Mouse (Mus musculus) limb, embryonic 10.5 days (tissue): ENCODE data around the gene Lysmd3. TPM values are rescaled to one million over a fixed set of nuclear protein-coding genes. Genes with fewer than 3 reads are reported as not detected.
"Not testable (repeated sequence)": the region's sequence is repeated elsewhere in the genome, so short reads cannot be mapped to it uniquely, and the experiment has no call there.

Experiments used
- DNase-seq: peaks from one replicate; pipeline ENCODE4 v3.0.0-alpha.2; 2017; ENCODE audit warnings: low spot score
- H3K27ac ChIP-seq: fragments of 300-500 bp; sonication (generic); 2 replicates; pipeline ENCODE4 v1.5.1; 2016; ENCODE audit warnings: mild to moderate bottlenecking
- H3K27me3 ChIP-seq: fragments of 300-500 bp; sonication (generic); 2 replicates; pipeline ENCODE4 v1.6.1; 2016; ENCODE audit warnings: low read depth, mild to moderate bottlenecking; ENCODE audit not compliant: poor library complexity, severe bottlenecking
- H3K36me3 ChIP-seq: fragments of 300-500 bp; sonication (generic); 2 replicates; pipeline ENCODE4 v1.6.1; 2016; ENCODE audit warnings: mild to moderate bottlenecking, moderate library complexity
- H3K4me1 ChIP-seq: fragments of 300-500 bp; sonication (generic); 2 replicates; pipeline ENCODE4 v1.6.1; 2016
- H3K4me3 ChIP-seq: fragments of 300-500 bp; sonication (generic); 2 replicates; pipeline ENCODE4 v1.5.1; 2016; ENCODE audit warnings: mild to moderate bottlenecking, moderate library complexity
- H3K9me3 ChIP-seq: fragments of 300-500 bp; sonication (generic); replicated peaks from 2 replicates; pipeline ENCODE4 v1.6.1; 2016; ENCODE audit warnings: mild to moderate bottlenecking
- WGBS: fragments of 180-500 bp; shearing (Covaris S2); methylation state at CpG from one replicate; pipeline ENCODE4 v1.1.7; 2016; 5-methylcytosine and 5-hydroxymethylcytosine counted together
- polyA plus RNA-seq: library from polyadenylated mRNA; unstranded; fragments of >200 nt; fragmentation: Nextera tagmentation; extraction: Ambion mirVana; gene quantifications from 2 replicates; pipeline ENCODE4 v1.2.1, GENCODE M21; 2016

The Lysmd3 gene
- 16.5 and 22.8 TPM in 2 replicates for polyA plus RNA-seq

DNA sequence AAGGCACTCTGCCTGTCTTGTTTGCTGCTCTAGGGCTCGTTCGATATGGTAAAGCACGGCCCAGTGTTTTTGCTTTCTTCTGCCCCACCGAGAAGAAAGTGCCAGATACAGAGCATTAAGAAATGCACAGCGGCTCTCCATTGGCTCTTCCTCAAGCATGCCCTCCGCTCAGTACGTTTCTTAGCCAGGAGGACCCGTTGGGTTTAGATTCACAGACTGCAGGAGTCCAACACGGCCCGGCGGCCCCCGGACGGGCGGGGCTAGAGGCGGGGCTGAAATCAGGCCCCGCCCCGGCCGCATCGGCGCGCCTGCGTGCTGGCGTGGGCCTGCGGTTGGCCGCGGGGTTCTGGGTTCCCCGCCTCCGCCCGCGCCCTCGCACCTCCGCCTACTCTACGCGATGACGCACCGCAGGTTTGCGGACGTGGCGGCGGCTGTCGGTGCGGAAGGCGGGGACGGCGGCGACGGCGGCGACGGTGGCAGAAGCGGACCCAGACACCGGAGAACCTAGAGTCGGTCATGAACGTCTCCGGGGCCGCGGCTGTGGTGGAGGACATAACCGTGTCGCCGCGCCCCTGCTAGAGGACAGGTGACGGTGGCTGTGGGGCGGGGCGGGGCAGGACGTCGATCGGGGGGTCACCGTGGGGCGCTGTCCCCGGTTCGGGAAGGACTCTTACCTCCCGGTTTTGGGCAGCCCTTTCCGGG, at the start of gene Lysmd3:
Gene Lysmd3 (plus strand): TSS at position 313 of the 702 bp plus-strand sequence.
- Histone ChIP-seq H3K27ac (peak within 1 kb of the TSS; percentile 93), H3K36me3 (peaks cover 7% of the 10 kb centered on the region), H3K27me3 (no peaks in the 10 kb centered on the region), H3K9me3 (no peaks in the 10 kb centered on the region), H3K4me3 (peak within 1 kb of the TSS; percentile 81), H3K4me1 (peaks cover 7% of the 10 kb centered on the region; the same call in 1 of the 2 replicates)
- WGBS: under 1% methylated on average over 73 of the region's 73 CpGs
- DNase-seq: peak; percentile 93

DNA sequence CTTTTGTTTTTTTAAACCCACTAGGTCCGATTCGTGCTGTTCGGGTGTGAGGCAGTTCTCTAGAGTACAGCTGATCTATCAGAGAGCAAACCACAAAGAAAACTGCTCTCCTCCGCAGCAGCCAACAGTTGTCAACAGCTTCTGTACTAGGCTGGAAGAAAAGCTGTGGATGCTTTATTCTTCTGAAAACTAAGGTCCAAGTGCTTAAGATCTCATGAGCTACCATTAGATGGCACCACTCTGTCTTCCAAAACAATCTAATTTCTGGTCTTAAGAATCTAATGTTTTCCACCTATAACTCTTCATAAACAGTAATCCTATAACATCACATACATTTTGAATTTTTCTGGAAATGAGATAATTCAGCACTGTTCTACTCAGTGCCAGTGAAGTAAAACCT, 47.1 kb upstream of the Lysmd3 start:
- H3K27me3 ChIP-seq: no peaks in the 10 kb centered on the region
- no peak for DNase-seq
- H3K27ac ChIP-seq: no peak overlapping the region
- H3K4me3 ChIP-seq: no peak overlapping the region
- no peaks in the 10 kb centered on the region for H3K4me1 ChIP-seq
- no peaks in the 10 kb centered on the region for H3K36me3 ChIP-seq
- WGBS: 91% methylated on average over 4 of the region's 4 CpGs
- H3K9me3 ChIP-seq: no peaks in the 10 kb centered on the region

DNA sequence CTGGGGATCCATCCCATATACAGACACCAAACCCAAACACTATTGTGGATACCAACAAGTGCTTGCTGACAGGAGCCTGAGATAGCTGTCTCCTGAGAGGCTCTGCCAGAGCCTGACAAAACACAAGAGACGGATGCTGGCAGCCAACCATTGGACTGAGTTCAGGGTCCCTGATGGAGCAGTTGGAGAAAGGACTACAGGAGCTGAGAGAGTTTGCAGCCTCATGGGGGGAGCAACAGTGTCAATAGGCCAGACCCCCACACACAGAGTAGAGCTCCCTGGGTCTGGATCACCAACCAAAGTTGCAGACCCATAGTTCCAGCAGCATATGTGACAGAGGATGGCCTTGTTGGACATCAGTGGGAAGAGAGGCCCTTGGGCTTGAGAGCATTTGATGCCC, 29.6 kb upstream of the Lysmd3 start:
- not testable (repeated sequence) for H3K36me3 ChIP-seq, DNase-seq, H3K4me3 ChIP-seq, H3K4me1 ChIP-seq, H3K9me3 ChIP-seq, H3K27ac ChIP-seq
- peaks cover 21% of the 10 kb centered on the region for H3K27me3 ChIP-seq
- WGBS: 72% methylated on average over 1 of the region's 1 CpGs

DNA sequence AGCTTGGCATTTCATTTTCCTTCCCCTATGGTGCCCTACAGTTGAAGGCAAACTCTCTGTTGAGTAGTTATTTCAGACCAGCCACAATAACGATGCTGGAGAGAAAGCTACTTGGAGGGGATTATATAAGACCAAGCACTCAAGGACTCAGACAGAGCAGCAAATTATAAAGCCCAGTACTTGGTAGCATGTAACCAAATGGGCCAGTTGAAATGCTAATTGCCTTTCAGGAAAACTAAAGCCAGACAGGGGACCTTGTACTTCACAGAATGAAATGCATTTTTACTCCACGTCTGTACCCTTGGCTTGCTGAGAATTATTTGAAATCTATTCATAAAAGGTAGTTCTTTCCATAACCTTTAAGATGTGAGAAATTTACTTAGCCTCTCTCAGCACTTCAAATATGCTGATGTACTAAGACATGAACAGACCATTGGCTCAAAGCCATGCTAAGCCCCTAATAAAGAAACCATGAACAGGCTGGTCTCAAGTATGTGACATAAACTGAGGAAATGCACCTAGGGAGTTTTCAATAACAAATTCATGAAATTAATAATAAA, 28.8 kb upstream of the Lysmd3 start:
- 70% methylated on average over 2 of the region's 2 CpGs for WGBS
- Histone ChIP-seq H3K27me3 (peaks cover 30% of the 10 kb centered on the region), H3K4me3 (no peak overlapping the region), H3K27ac (no peak overlapping the region), H3K4me1 (peaks cover 9% of the 10 kb centered on the region), H3K36me3 (no peaks in the 10 kb centered on the region), H3K9me3 (no peaks in the 10 kb centered on the region)
- DNase-seq: no peak

DNA sequence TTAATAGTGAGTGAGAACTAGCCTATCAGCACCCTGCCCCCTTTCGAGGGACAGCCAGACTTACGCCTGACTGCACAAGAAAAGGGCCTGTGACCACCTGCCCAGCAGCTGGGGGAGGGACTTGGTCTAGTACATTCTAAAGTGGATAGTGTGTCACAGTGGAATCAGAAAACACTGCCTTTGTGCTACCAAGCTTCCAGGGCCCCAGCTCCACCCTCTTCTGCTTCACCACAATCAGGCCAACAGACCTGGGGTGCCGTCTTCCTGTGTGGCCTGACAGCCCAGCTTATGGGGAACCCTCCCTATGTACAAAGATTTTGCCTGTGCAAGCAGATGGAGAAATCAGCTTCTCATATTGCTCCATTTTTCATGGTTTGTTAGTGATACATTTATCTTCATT, 28.1 kb upstream of the Lysmd3 start:
- WGBS: 68% methylated on average over 3 of the region's 3 CpGs
- Histone ChIP-seq H3K27ac (no peak overlapping the region), H3K9me3 (no peaks in the 10 kb centered on the region), H3K27me3 (peaks cover 36% of the 10 kb centered on the region), H3K4me3 (no peak overlapping the region), H3K4me1 (peaks cover 9% of the 10 kb centered on the region), H3K36me3 (no peaks in the 10 kb centered on the region)
- peak; percentile 31 for DNase-seq

DNA sequence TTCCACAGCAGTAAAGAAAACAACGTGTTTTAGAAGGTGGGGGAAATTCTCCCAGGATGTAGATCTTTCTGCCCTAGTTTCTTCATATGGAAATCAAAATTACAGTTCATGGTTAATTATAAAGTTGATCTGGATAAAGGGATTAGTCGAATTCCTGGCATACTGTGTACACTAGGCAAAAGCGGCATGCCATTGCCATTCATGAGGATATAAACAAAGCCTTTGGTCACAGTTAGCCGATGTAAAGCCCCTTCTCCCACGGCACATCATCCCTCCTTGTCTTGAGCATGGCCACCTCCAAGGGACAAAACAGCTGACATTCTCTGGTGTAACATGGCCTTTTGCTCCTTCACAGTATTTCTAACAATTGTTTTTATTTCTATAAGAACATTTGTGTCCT, 26.9 kb upstream of the Lysmd3 start:
- 73% methylated on average over 5 of the region's 5 CpGs for WGBS
- H3K36me3 ChIP-seq: no peaks in the 10 kb centered on the region
- DNase-seq: no peak
- no peak overlapping the region for H3K27ac ChIP-seq
- H3K27me3 ChIP-seq: peaks cover 47% of the 10 kb centered on the region
- peaks cover 9% of the 10 kb centered on the region for H3K4me1 ChIP-seq
- no peak overlapping the region for H3K4me3 ChIP-seq
- H3K9me3 ChIP-seq: no peaks in the 10 kb centered on the region

DNA sequence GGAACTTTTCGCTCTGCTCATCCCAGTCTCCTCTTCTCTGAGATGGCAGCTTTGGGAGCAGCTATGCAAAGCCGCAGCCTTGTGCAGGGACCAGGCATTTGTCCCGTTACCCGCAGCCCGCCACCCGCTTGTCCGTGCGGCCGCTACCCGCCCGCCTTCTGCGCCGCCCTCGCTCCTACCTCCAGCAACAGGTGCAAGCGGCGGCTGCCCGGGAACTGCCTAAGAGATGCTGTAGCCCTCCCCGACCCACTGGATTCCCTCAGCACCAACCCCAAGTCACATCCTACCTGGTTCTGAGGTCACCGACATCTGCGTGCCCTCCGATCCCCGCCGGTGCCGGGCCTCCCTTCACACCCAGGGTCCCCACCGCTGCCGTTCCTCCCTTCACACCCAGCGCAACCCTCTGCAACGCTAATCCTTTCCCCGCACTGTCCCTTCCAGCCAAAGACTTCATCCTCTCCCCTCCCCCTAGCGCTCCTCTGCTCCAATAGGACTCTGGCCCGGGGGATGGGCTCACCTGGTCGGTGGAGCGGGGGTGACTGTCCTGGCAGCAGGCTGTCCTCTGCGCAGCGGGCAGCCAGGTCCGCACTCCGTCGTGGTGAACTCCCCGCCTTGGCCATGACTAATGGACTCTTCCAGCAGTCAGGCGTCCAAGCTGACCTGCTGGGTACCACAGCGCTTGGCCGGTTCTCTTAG, 24.6 kb upstream of the Lysmd3 start, which contains the start of gene Adgrv1:
Gene Adgrv1 (minus strand): TSS at position 435 of the 696 bp plus-strand sequence.
- H3K9me3 ChIP-seq: no peaks in the 10 kb centered on the region
- 1% methylated on average over 42 of the region's 42 CpGs for WGBS
- H3K36me3 ChIP-seq: no peaks in the 10 kb centered on the region
- peak; percentile 84 for DNase-seq
- H3K27ac ChIP-seq: no peak within 1 kb of the TSS
- H3K4me3 ChIP-seq: peak within 1 kb of the TSS; percentile 59
- H3K4me1 ChIP-seq: peaks cover 9% of the 10 kb centered on the region
- H3K27me3 ChIP-seq: peaks cover 47% of the 10 kb centered on the region

DNA sequence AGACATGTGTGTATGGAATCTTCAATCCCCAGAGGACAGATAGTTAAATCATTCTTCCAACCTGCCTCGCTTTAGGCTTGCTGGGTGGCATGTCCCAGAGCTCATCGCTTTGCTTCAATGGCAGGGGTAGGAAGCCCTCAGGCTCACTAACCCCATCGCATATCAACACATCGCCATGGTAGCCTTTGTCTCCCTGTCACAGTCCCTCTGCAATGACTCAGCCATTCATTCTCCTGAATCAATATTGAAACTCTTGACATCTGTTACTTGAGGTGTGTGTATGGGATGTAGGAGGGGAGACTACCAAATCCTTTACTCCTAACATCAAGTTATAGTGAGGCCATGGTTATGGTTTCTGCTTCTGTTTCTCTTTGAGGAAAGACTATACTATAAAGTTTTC, 17.8 kb upstream of the Lysmd3 start:
- no peaks in the 10 kb centered on the region for H3K9me3 ChIP-seq
- no peak overlapping the region for H3K4me3 ChIP-seq
- H3K4me1 ChIP-seq: peaks cover 9% of the 10 kb centered on the region
- 54% methylated on average over 4 of the region's 4 CpGs for WGBS
- H3K27me3 ChIP-seq: peaks cover 9% of the 10 kb centered on the region; the same call in 1 of the 2 replicates
- no peak for DNase-seq
- H3K27ac ChIP-seq: no peak overlapping the region
- H3K36me3 ChIP-seq: no peaks in the 10 kb centered on the region

DNA sequence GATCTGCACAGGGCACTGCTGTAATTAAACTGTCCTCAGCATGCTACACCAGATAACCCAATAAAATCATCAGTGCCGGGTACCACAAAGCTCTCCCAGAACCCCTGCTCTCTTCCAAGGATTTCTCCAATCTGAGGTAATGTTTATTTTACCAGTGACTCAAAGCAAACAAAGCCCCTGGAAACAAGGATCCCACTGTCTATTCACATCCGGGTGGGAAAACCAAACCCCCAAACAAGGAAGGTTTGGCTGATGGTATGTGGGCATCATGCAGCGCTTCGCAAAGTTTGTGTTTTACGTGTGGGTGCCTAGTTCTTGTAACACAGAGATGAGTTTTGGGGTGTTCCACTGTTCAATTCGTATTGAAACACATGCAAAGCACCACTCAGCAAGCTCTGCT, 16.6 kb upstream of the Lysmd3 start:
- Histone ChIP-seq H3K4me3 (no peak overlapping the region), H3K36me3 (no peaks in the 10 kb centered on the region), H3K27me3 (no peaks in the 10 kb centered on the region), H3K4me1 (peaks cover 9% of the 10 kb centered on the region), H3K9me3 (no peaks in the 10 kb centered on the region), H3K27ac (no peak overlapping the region)
- no peak for DNase-seq
- WGBS: 59% methylated on average over 6 of the region's 6 CpGs

DNA sequence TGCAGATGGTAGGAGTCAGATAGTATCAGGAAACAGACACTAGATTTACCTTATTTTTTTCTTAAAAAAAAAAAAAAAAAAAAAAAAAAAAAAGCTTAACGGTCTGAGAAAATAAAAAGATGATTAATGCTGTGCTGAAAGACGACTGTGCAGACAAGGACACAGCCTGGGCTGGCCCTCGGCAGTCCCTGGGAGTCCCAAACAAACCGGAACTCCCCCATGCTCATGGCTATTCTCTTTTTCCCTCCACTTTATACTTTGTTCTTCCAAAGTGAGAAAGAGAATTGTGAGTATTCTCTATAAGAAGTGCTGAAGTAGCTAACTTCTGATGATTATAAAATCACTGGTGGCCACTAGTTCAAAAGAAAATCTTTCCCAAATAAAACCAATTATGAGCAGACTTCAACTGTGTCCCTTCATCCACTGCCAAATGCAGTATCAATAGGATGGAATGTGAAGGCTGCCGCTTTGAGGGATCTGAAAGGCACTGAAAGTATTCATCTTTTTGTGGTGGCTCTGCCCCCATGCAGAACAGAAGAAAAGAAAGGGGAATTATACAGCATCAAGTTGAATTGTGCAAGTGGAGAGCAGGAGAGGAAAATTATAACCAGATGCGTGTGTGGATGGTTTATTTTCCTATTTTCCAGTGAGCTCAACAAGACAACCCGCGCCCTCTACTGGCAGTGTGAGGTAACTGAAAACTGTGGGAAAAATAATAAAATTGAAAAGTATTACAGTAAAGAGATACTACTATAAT, 16.0 kb upstream of the Lysmd3 start:
- H3K4me3 ChIP-seq: no peak overlapping the region
- WGBS: 21% methylated on average over 8 of the region's 8 CpGs
- H3K4me1 ChIP-seq: peaks cover 9% of the 10 kb centered on the region
- H3K9me3 ChIP-seq: no peaks in the 10 kb centered on the region
- no peaks in the 10 kb centered on the region for H3K27me3 ChIP-seq
- peak overlapping the region; percentile 51; the same call in 1 of the 2 replicates for H3K27ac ChIP-seq
- no peaks in the 10 kb centered on the region for H3K36me3 ChIP-seq
- peak; percentile 65 for DNase-seq

DNA sequence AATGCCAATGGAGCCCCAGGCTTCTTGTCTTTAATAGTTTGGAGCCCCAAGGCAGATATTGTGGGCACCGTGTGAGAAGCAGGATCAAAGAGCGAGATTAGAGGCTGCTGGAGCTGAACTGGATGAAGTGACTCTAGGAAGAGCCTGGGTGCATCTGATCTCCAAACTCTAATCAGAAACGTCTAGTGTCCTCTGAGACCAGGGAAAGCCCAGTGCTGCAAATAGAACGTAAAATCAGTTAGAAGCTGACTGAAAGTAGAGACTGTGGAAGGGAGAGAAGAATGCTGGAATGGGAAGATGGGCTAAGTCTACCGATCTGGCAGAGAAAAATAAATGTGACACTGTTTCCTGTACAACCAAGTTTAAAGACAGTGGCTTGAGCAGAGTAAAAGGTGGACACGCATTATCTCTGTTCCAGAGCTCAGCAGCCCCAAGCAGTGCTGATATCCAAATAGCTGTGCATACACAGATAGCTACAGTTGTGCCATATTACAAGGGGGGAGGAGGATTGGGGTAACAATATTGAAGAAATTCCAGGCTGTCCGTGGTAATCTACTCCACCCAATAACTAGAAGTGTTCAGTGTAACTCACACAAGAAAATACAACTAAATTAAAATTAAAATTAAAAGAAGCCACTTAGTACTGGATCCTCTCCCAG, 14.8 kb upstream of the Lysmd3 start:
- H3K9me3 ChIP-seq: no peaks in the 10 kb centered on the region
- H3K36me3 ChIP-seq: no peaks in the 10 kb centered on the region
- no peak overlapping the region for H3K27ac ChIP-seq
- no peaks in the 10 kb centered on the region for H3K27me3 ChIP-seq
- no peak for DNase-seq
- WGBS: 68% methylated on average over 7 of the region's 7 CpGs
- no peak overlapping the region for H3K4me3 ChIP-seq
- peaks cover 9% of the 10 kb centered on the region for H3K4me1 ChIP-seq

DNA sequence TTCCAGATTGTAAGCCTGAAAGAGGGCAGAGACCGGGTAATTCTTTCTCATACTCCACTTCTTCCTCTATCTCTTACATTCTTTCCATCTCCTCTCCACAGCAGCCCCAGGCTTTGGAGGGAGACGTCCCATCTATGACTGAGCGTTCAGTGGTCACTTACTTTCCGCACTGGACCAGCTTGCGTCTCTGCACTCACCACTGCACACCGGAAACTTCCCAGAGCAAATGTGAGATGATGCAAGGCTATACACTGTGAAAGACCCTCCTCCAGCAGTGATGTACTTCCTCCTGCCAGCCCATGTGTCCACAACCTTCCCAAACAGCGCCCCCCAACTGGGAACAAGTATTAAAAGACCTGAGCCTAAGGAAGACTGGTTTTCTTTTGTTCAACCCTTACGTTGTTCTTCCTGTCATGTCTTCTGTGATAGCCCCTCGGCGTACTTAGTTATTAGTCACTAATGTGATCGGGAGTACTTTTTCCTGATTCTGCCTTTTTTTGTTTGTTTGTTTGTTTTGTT, 13.4 kb upstream of the Lysmd3 start:
- H3K4me1 ChIP-seq: peaks cover 9% of the 10 kb centered on the region
- no peaks in the 10 kb centered on the region for H3K27me3 ChIP-seq
- H3K4me3 ChIP-seq: no peak overlapping the region
- no peaks in the 10 kb centered on the region for H3K9me3 ChIP-seq
- no peak for DNase-seq
- 89% methylated on average over 11 of the region's 11 CpGs for WGBS
- H3K36me3 ChIP-seq: no peaks in the 10 kb centered on the region
- no peak overlapping the region for H3K27ac ChIP-seq
